Comparison of ENCODE assay signal across 8 mouse cellular contexts in the genomic region with DNA sequence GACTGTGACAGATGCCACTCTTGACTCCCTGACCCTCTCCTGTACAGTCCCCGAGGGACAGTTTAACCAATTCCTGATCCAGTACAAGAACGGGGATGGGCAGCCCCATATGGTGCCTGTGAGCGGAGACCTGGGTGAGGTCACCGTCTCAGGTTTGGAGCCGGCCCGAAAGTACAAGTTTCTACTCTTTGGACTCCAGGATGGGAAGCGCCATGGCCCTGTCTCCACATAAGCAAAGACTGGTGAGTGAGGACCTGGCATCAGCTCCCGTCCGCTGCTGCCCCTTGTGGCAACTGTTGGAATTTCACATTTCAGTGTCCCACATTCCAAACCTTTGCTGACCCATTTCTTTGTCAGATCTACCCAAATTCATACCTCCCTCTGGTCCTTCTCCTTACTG. TPM values are rescaled to one million over a fixed set of nuclear protein-coding genes. Genes with fewer than 3 reads are reported as not detected.
DNase-seq lines count a peak whose midpoint lies in the region; ATAC-seq and TF ChIP-seq lines count a peak whose summit lies in the region.

No protein-coding gene starts in this region.

- DNase-seq in kidney, adult 2 months = peak; percentile 52
- DNase-seq in CD4-positive helper T cell, adult 2 months (ENCODE audit: low read depth, low spot score) = peak; percentile 21
- DNase-seq in ZHBTc4 (ENCODE audit: low read depth, low spot score) = peak; percentile 69
- peak; percentile 22 to 66 for DNase-seq in cerebellum, postnatal 4 days (ENCODE audit: low spot score in 2 of 2)
- peak; percentile 41 for DNase-seq in kidney, postnatal 14 days
- peak; percentile 11 for DNase-seq in retina, adult 2 months (ENCODE audit: low read depth, low spot score)
- no peak for DNase-seq in neural tube, embryonic 10.5 days (ENCODE audit: extremely low spot score, low spot score)

- H3K4me2 ChIP-seq in kidney, embryonic 15.5 days = no peak overlapping the region

- no peaks in the 10 kb centered on the region for H3K4me1 ChIP-seq in kidney, adult 2 months (ENCODE audit: control insufficient read depth, insufficient read depth, low read length)
- H3K4me1 ChIP-seq in kidney, embryonic 15.5 days = no peaks in the 10 kb centered on the region

- no peaks in the 10 kb centered on the region for H3K27me3 ChIP-seq in kidney, adult 2 months (replicated peaks; ENCODE audit: control insufficient read depth, insufficient read depth, low read length)
- no peaks in the 10 kb centered on the region for H3K27me3 ChIP-seq in kidney, embryonic 15.5 days

- no peak overlapping the region for H3K27ac ChIP-seq in kidney, adult 2 months (ENCODE audit: insufficient read depth, low read depth, low read length)
- no peak overlapping the region for H3K27ac ChIP-seq in kidney, embryonic 15.5 days

- no peak overlapping the region for H3K4me3 ChIP-seq in kidney, adult 2 months (ENCODE audit: insufficient read depth, low read depth, low read length)
- H3K4me3 ChIP-seq in kidney, embryonic 15.5 days (replicated peaks) = no peak overlapping the region

- 0 out of 2 replicates have a peak, but pooled peaks cover 5% of the 10 kb centered on the region for H3K9me3 ChIP-seq in kidney, embryonic 15.5 days (replicated peaks)

- H3K36me3 ChIP-seq in kidney, adult 2 months (ENCODE audit: control insufficient read depth, insufficient read depth, low read length) = no peaks in the 10 kb centered on the region
- H3K36me3 ChIP-seq in kidney, embryonic 15.5 days = no peaks in the 10 kb centered on the region

- TF ChIP-seq POLR2A in kidney, adult 2 months (IDR thresholded peaks at IDR 0.05; ENCODE audit: low read depth, low read length) = no peak

- 56% methylated on average over 9 of the region's 9 CpGs for WGBS in kidney, adult 2 months
- WGBS in kidney, embryonic 15.5 days = 64% methylated on average over 9 of the region's 9 CpGs

- ATAC-seq in kidney, embryonic 15.5 days (replicated peaks; ENCODE audit: low FRiP score) = no peak

- H3K9ac ChIP-seq in kidney, embryonic 15.5 days = no peak overlapping the region

- TF ChIP-seq CTCF in kidney, adult 2 months (conservative IDR thresholded peaks at IDR 0.05; ENCODE audit: insufficient read depth, insufficient read length, low read depth, low read length) = peak; percentile 56

RNA-seq across cellular contexts. Expression of a gene that starts 8.7 kb away (rescaled TPM):
- 0.23 and 29.2 TPM in 2 replicates for polyA plus RNA-seq in kidney, adult 2 months (2012; rRNA removed)
- polyA plus RNA-seq in kidney, embryonic 15.5 days (2015; fragmentation: Nextera tagmentation; extraction: Ambion mirVana) = 11.1 and 45.4 TPM in 2 replicates

RNA-seq across cellular contexts. Expression of a gene that starts 41.1 kb away (rescaled TPM):
- polyA plus RNA-seq in kidney, adult 2 months (2012; rRNA removed) = 35.7 and 36.7 TPM in 2 replicates
- polyA plus RNA-seq in kidney, embryonic 15.5 days (2015; fragmentation: Nextera tagmentation; extraction: Ambion mirVana) = 29.4 and 29.6 TPM in 2 replicates

RNA-seq across cellular contexts. Expression of a gene that starts 41.2 kb away (rescaled TPM):
- 52.6 and 59.2 TPM in 2 replicates for polyA plus RNA-seq in kidney, adult 2 months (2012; rRNA removed)
- 62.7 and 73.0 TPM in 2 replicates for polyA plus RNA-seq in kidney, embryonic 15.5 days (2015; fragmentation: Nextera tagmentation; extraction: Ambion mirVana)

RNA-seq across cellular contexts. Expression of a gene that starts 52.0 kb away (rescaled TPM):
- polyA plus RNA-seq in kidney, adult 2 months (2012; rRNA removed) = 4.7 and 6.8 TPM in 2 replicates
- 0.73 and 2.0 TPM in 2 replicates for polyA plus RNA-seq in kidney, embryonic 15.5 days (2015; fragmentation: Nextera tagmentation; extraction: Ambion mirVana)

RNA-seq across cellular contexts. Expression of a gene that starts 54.4 kb away (rescaled TPM):
- polyA plus RNA-seq in kidney, adult 2 months (2012; rRNA removed) = 58.2 and 69.5 TPM in 2 replicates
- polyA plus RNA-seq in kidney, embryonic 15.5 days (2015; fragmentation: Nextera tagmentation; extraction: Ambion mirVana) = 48.5 and 53.1 TPM in 2 replicates
